Mouse (Mus musculus) layer of hippocampus, adult 9-11 months (tissue): ENCODE data around the gene Snx29.

Experiments used
- DNase-seq: peaks from one replicate; pipeline ENCODE4 v3.0.0; 2022

The Snx29 gene

GRCm38 (mm10) chr16:11694386-11694785 is 371.7 kb downstream of the Snx29 start:
- DNase-seq: no peak

DNA sequence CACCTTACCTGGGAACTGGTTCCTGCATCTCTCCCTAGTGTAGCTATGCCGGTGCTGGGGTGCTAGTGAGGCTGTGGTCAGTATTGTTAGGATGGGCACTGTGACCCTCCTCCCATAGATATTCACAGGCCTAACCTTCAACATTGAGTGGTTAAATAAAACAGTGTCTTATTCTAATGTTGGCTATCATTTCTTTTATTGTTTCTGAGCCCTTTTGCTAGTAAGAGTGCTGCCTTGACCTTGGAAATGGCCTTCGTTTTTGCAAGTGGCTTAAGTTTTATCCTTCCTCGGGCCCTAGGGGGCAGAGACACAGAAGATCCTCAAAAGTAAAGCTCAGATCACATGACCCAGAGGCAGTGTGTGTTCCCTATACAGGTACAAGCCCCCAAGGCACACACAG is 374.1 kb downstream of the Snx29 start:
- DNase-seq: no peak

DNA sequence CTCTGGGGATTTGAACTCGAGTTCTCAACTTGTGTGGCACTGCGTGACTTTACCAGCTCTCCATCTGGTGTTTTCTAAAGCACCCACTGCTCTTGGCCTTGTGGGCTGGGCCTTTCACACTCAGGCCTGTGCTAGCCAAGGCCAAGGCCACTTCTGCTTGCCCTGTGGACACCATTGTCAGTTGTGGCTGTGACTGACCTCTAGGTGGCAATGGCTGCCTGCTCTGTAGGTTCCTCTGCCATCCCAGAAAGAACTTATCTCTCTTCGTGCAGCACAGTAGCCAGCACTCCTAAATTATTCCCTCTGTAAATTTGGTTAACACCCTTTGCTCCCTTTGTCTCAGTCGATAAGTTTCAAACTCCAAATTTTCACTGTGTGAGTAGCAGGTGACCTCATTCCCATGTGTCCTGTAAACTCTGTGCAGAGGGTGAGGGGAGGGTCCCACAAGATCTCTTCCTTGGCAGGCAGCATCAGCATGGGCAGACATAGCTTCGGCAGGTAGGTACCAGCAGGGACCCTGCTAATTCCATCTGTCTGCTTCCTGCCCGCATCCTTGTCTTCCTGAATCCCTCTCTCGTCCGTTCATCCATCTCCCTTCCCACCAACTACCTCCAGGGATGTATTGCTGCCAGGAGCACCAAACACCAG is 375.1 kb downstream of the Snx29 start:
- DNase-seq: peak; percentile 41

DNA sequence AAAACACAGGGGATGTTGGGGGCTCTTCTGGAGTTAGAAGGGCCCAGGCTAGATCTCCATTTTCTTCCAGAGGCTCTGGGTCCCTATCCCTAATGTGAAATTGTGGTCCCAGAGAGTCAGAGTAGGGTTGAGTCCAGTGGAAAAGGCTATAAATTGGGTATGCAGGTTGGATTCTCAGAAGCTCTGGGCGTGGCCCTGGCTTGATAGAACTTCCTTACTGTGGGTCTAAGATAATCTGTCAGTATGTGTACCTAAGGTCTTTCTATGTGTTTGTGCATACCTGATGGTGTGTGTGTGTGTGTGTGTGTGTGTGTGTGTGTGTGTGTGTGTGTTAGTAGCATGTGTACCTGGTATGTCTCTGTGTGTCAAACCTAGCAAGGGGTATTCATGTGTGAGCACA is 378.9 kb downstream of the Snx29 start:
- DNase-seq: no peak

DNA sequence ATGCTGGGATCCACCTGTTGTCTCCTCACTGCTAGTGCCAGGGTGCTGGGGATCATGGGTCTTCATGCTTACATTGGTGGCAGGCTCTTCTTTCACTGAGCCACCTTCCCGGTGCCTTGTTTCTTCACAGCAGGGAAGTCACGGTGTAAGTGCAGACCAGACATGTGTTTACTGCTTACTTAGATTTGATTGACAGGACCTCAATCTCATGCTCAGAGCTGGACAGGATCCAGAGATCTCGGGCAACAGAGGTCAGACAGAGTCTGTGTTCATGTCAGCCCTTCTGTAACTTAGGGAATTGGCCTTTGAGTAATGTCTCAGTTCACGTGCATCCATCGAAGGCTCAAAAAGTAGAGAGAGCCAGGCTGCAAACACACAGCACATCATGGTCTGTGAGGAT is 381.4 kb downstream of the Snx29 start:
- no peak for DNase-seq

DNA sequence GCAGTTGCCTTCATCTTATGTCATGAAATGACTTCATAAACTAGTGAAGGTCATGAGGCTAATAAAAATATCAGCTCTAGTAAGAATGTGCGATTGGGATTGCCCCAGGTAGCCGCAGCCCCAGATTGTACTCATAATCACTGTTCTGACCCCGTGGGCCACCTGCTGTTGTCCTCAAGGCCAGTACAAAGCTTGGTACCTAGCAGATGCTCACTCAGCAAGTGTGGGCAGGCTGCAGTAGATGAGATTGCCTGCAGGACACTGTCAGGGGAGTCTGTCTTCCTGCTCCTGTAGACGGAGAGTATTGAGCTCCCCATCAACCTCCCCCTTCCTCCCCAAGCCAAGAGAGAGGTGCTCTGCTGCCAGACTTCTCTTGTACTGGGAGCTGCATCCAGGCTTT is 382.7 kb downstream of the Snx29 start:
- no peak for DNase-seq

GRCm38 (mm10) chr16:11708097-11708496 is 385.4 kb downstream of the Snx29 start:
- no peak for DNase-seq

DNA sequence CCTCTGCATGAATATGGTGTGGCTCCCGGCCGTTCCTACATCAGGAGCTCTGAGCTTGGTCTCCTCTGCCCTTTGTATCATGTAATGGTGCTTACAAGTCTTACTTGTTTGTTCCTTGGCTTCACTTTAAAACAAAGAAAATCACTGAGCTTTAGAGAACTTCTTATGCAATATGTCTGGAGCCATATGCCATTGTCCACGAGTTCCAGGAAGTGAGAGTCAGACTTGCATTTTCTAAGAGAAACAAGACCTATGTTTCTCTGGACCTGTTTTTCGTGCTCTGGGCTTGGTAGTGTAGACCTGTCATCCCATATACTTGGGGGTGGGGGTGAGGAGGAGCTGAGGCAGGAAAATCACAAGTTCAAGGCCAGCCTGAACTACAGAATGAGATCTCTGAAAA is 386.7 kb downstream of the Snx29 start:
- no peak for DNase-seq

- DNase-seq: no peak
These were observed 387.4 kb downstream of the Snx29 start for GRCm38 (mm10) chr16:11709999-11710667.

DNA sequence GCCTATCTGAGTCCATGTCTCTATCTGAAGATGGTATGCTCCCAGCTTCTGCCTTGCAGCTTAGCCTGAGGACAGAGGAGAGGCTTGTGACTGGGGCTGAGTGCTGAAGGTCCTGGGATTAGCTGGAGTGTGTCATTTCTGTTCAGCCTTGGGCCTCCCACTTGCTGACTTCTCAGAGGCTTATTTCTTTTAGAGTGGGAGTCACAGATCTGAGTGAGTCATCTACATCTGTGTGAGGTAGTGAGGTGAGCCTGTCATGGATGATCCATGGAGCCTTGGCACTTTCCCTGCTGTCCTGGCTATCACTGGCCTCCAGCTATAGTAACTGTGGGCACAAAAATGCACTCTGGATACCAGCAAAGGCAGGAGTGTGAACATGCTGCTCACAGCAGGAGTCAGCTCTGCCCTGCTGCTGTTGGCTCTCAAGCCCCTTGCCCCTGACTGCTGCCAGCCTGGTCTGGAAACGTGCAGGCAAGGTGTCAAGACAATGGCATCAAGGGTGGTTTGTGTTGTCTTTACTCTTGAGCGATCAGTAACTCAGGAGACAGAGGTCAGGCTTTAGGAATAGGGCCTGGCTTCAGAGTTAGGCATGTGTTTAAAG is 390.7 kb downstream of the Snx29 start:
- no peak for DNase-seq

DNA sequence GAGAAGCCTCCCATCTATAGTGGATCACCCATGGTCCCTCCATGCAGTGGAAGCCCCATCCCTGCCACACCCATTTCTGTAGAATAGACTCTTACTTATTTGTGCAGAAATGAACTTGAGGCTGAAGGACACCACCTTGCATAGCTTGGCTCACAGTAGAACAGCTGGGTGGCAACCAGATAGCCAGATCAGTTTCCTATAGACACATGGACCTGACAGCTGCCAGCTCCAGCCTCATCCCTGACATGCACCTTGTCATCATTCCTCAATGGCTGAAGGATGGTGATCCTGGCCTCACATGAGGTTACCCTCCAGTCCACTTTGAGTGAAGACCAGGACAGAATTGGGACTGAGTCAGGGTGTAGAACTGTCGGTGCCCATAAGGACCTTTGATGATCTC is 394.2 kb downstream of the Snx29 start:
- no peak for DNase-seq

DNA sequence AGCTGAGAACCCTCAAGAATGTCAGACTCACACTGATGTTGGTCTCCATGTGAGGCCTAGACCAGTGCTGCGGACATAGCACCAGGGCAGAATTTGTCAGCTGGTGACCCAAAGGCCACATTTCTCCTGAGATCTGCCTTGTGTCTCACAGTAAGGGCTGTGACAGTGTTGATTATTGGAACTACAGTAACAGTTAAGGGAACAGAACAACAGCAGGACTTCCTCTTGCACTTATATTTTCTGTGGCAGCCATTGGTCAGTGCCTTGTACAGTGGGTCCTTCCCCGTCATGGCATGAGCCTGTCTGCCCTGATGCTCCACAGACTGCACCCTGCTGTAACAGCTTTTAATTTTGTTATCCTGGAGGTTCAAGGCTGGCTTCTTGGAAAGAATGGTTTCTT is 403.2 kb downstream of the Snx29 start:
- DNase-seq: no peak

GRCm38 (mm10) chr16:11727331-11727730 is 404.6 kb downstream of the Snx29 start:
- no peak for DNase-seq

- no peak for DNase-seq
These were observed 405.4 kb downstream of the Snx29 start for GRCm38 (mm10) chr16:11728131-11728530.

DNA sequence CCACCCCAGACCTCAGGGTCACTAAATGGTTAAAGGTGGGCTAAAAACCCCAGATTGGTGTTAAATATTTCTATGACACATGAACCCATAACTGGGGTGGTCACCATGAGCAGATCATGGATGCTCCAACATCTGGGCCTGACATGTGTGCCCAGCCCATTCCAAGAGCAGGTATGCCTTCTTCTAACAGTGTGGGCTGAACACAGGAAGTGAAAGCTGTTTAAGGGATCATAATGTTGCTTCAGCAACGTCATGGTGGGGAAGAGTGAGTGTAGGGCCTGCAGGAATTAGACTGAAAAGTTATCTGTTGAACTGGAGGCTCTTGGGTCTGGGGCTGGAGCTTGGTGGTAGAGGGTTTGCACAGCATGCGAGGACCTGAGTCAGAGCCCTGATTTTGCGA is 405.9 kb downstream of the Snx29 start:
- DNase-seq: no peak

- no peak for DNase-seq
These were observed 406.4 kb downstream of the Snx29 start for GRCm38 (mm10) chr16:11729111-11729510.

- DNase-seq: no peak
These were observed 407.1 kb downstream of the Snx29 start for GRCm38 (mm10) chr16:11729815-11730214.

DNA sequence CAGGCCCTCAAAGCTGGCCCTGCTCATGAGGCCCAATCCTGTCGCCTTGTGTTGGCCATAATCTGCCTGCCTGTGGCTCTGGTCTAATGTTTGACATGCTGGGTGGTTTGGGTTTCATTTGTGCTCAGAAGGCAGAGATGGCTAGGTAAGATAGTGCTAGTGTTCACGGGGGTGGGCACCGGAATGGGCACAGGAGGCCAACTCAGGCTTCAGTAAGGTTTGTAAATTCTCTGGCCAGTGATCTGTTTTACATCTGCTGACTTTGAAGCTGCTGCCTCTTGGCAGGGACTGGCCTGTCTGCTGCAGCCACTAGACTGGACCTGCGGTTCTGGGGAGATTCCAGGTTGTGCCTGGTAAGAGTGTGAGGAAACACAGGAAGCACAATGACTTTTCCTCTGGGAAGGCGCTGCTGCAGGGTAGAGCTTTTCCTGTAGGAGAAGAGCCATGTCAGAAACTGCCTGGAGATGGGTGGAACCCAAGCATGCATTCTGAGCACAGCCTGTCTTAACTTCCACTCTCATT is 408.4 kb downstream of the Snx29 start:
- no peak for DNase-seq

- no peak for DNase-seq
These were observed 415.6 kb downstream of the Snx29 start for GRCm38 (mm10) chr16:11738341-11738740.

- peak; percentile 20 for DNase-seq
These were observed 419.2 kb downstream of the Snx29 start for GRCm38 (mm10) chr16:11741951-11742350.

DNA sequence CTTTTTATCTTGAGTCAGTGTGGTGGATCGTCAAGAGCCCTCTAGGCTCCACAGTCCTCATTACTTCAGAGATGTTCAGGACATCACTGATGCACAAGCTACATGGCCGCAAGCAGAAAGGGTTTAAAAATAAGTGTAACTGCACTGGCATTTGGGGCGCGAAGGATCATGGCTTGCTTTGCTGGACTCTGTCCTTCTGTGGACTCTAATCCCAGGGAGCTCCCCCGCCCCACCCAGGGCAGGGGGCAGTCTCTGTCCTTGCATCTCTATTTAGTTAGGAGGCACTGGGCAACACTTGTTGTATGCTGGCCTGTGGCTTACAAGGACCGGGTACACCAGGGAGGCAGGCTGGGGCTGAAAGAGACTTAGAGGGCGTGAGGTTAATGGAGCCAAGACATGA is 419.6 kb downstream of the Snx29 start:
- no peak for DNase-seq

GRCm38 (mm10) chr16:11743013-11743412 is 420.3 kb downstream of the Snx29 start:
- DNase-seq: no peak

GRCm38 (mm10) chr16:11743724-11744123 is 421.0 kb downstream of the Snx29 start:
- no peak for DNase-seq

- no peak for DNase-seq
These were observed 423.3 kb downstream of the Snx29 start for GRCm38 (mm10) chr16:11746036-11746435.
